ENCODE assay signal across 13 mouse cellular contexts in the genomic region with DNA sequence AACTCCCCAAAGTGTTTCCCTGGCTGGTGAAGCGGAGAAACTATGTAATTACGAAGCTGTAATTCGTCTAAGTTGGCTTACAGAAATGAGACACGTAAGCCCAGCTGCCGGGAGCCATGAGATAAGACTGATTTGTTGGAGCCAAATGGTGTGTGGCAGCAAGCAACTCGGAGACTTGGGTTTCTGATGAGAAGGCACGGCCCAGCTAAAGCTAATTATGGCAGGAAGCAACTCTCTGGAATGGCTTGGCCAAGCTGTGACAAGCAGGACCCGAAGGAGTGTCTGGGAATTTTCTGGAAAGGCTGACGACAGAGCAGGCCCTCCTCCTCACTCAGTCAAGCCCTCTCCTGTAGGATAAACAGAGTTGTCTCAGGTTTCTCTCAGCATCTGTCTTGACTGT. TPM values are rescaled to one million over a fixed set of nuclear protein-coding genes. Genes with fewer than 3 reads are reported as not detected.
DNase-seq lines count a peak whose midpoint lies in the region; ATAC-seq and TF ChIP-seq lines count a peak whose summit lies in the region.
"Had no signal": no experiment of that assay in that cellular context is flagged by ENCODE, and none has a peak within 500 bp of the region (broad histone marks: within the 10 kb centered on the region; RNA-seq: fewer than 3 reads in every experiment).

No protein-coding gene starts in this region.

- H3K9ac ChIP-seq in heart, adult 2 months (ENCODE audit: low read depth, low read length): no peak overlapping the region
- no peak overlapping the region for H3K9ac ChIP-seq in midbrain, embryonic 16.5 days (ENCODE audit: low read depth, low read length)
- H3K9ac ChIP-seq: forebrain, embryonic 13.5 days had no signal

- H3K36me3 ChIP-seq in kidney, adult 2 months (ENCODE audit: control insufficient read depth, insufficient read depth, low read length): no peaks in the 10 kb centered on the region
- H3K36me3 ChIP-seq in heart, adult 2 months (ENCODE audit: control insufficient read depth, insufficient read depth, low read length): no peaks in the 10 kb centered on the region
- no peaks in the 10 kb centered on the region for H3K36me3 ChIP-seq in midbrain, embryonic 16.5 days (ENCODE audit: control insufficient read depth, insufficient read depth, low read length)
- H3K36me3 ChIP-seq: hindbrain, embryonic 10.5 days had no signal

- no peak overlapping the region for H3K4me2 ChIP-seq in midbrain, embryonic 16.5 days (ENCODE audit: low read length)
- H3K4me2 ChIP-seq: forebrain, embryonic 13.5 days had no signal

- TF ChIP-seq EP300 in heart, adult 2 months (IDR thresholded peaks at IDR 0.05; ENCODE audit: insufficient read depth, low read depth, low read length): 0 out of 2 replicates have a peak, but pooled peaks have one; percentile 25

- no peak for TF ChIP-seq POLR2A in kidney, adult 2 months (IDR thresholded peaks at IDR 0.05; ENCODE audit: low read depth, low read length)
- no peak for TF ChIP-seq POLR2A in brain, embryonic 14.5 days (IDR thresholded peaks at IDR 0.05; ENCODE audit: borderline replicate concordance, extremely low read depth, insufficient read depth, insufficient read length, poor library complexity, severe bottlenecking)
- no peak for TF ChIP-seq POLR2A in heart, adult 2 months (IDR thresholded peaks at IDR 0.05; ENCODE audit: insufficient read depth, low read depth, low read length)

- H3K4me1 ChIP-seq in kidney, adult 2 months (ENCODE audit: control insufficient read depth, insufficient read depth, low read length): no peaks in the 10 kb centered on the region
- H3K4me1 ChIP-seq in heart, adult 2 months (ENCODE audit: control insufficient read depth, insufficient read depth, low read length): peaks cover 7% of the 10 kb centered on the region
- H3K4me1 ChIP-seq in midbrain, embryonic 16.5 days (ENCODE audit: control insufficient read depth, insufficient read depth, low read length): no peaks in the 10 kb centered on the region
- H3K4me1 ChIP-seq: forebrain, embryonic 13.5 days; hindbrain, embryonic 10.5 days had no signal

- no peak overlapping the region for H3K4me3 ChIP-seq in kidney, adult 2 months (ENCODE audit: insufficient read depth, low read depth, low read length)
- H3K4me3 ChIP-seq in heart, adult 2 months: no peak overlapping the region
- no peak overlapping the region for H3K4me3 ChIP-seq in midbrain, embryonic 16.5 days (ENCODE audit: low read depth, low read length)
- H3K4me3 ChIP-seq: forebrain, embryonic 13.5 days; hindbrain, embryonic 10.5 days had no signal

- intact Hi-C loops in heart, adult 2 months (cut with DNase I): loop anchor here (10.0 kb wide), 1 partner anchor 183 kb away; no protein-coding TSS in a partner anchor

- no peak for TF ChIP-seq CTCF in kidney, adult 2 months (conservative IDR thresholded peaks at IDR 0.05; ENCODE audit: insufficient read depth, insufficient read length, low read depth, low read length)
- TF ChIP-seq CTCF in brain, embryonic 14.5 days (IDR thresholded peaks at IDR 0.05; ENCODE audit: borderline replicate concordance, extremely low read depth, insufficient read depth, insufficient read length): no peak
- TF ChIP-seq CTCF in heart, adult 2 months (IDR thresholded peaks at IDR 0.05): no peak

- ATAC-seq in midbrain, embryonic 16.5 days: no peak
- ATAC-seq: forebrain, embryonic 13.5 days had no signal

- no peak overlapping the region for H3K27ac ChIP-seq in kidney, adult 2 months (ENCODE audit: insufficient read depth, low read depth, low read length)
- no peak overlapping the region for H3K27ac ChIP-seq in heart, adult 2 months
- no peak overlapping the region for H3K27ac ChIP-seq in midbrain, embryonic 16.5 days (ENCODE audit: low read length)
- H3K27ac ChIP-seq: forebrain, embryonic 13.5 days; hindbrain, embryonic 10.5 days; macrophage had no signal

- 19% methylated on average over 9 of the region's 9 CpGs for WGBS in kidney, adult 2 months
- 27% methylated on average over 9 of the region's 9 CpGs for whole genome bisulfite sequencing in heart, adult 2 months
- WGBS in midbrain, embryonic 16.5 days: 79% methylated on average over 9 of the region's 9 CpGs

- H3K27me3 ChIP-seq in kidney, adult 2 months (replicated peaks; ENCODE audit: control insufficient read depth, insufficient read depth, low read length): no peaks in the 10 kb centered on the region
- H3K27me3 ChIP-seq in heart, adult 2 months (ENCODE audit: control insufficient read depth, insufficient read depth, low read length): no peaks in the 10 kb centered on the region
- H3K27me3 ChIP-seq in midbrain, embryonic 16.5 days (ENCODE audit: control insufficient read depth, insufficient read depth, low read depth, low read length): no peaks in the 10 kb centered on the region
- H3K27me3 ChIP-seq: forebrain, embryonic 13.5 days had no signal

- peak; percentile 12 for DNase-seq in kidney, adult 2 months
- DNase-seq in kidney, postnatal 25 days: no peak
- DNase-seq in brain, embryonic 14.5 days (ENCODE audit: low read depth): peak; percentile 15
- DNase-seq in heart, adult 2 months: peak in 1 of 2 experiments; percentile 51
- peak; percentile 58 for DNase-seq in heart, postnatal 4 days
- DNase-seq in adipocyte (ENCODE audit: low spot score): no peak
- no peak for DNase-seq in cerebellum, adult 9-10 months
- DNase-seq: left cerebral cortex, postnatal 4 days; retina, postnatal 1 day had no signal

- no peaks in the 10 kb centered on the region for H3K79me2 ChIP-seq in heart, adult 2 months (replicated peaks; ENCODE audit: control insufficient read depth, insufficient read depth, low read length)

- no peaks in the 10 kb centered on the region for H3K9me3 ChIP-seq in midbrain, embryonic 16.5 days (replicated peaks; ENCODE audit: control insufficient read depth, low read length, poor library complexity, severe bottlenecking)
- H3K9me3 ChIP-seq: forebrain, embryonic 13.5 days; hindbrain, embryonic 10.5 days had no signal

RNA-seq across cellular contexts. Expression of gene Spink2, which starts 33.3 kb away (rescaled TPM):
- polyA plus RNA-seq in kidney, adult 2 months (2012; rRNA removed): 0.23 and 0.68 TPM in 2 replicates
- 0.26 and 0.74 TPM in 2 replicates for polyA plus RNA-seq in brain, embryonic 14.5 days (2012; rRNA removed)
- total RNA-seq in heart, adult 2 months (2021): not detected
- polyA plus RNA-seq in heart, adult 2 months (2012; rRNA removed): 1.3 and 2.2 TPM in 2 replicates
- under 1 TPM; 0.48 to 0.74 TPM for total RNA-seq in heart, postnatal 4 days (2021)
- 0.41 and 0.48 TPM in 2 replicates for polyA plus RNA-seq in midbrain, embryonic 16.5 days (2015; fragmentation: Nextera tagmentation; extraction: Ambion mirVana)
- total RNA-seq: left cerebral cortex, postnatal 4 days had no signal
- polyA plus RNA-seq: macrophage had no signal

Comparison
In these comparisons a context has a peak if more than half of its experiments do, and no peak if none do; other contexts are left out.
1. DNase-seq: peak in kidney, adult 2 months (single experiment), brain, embryonic 14.5 days (single experiment) and heart, postnatal 4 days (single experiment); none in kidney, postnatal 25 days (0 of 2), adipocyte (single experiment) and cerebellum, adult 9-10 months (single experiment).